Mouse (Mus musculus) lung, adult 2 months (tissue): ENCODE data around the gene Il4i1. TPM values are rescaled to one million over a fixed set of nuclear protein-coding genes. Genes with fewer than 3 reads are reported as not detected.

Experiments used
- DNase-seq: peaks from one replicate; pipeline ENCODE4 v3.0.0; 2022
- H3K4me1 ChIP-seq: fragments of 200-500 bp; 2 replicates; pipeline ENCODE4 v1.6.1; 2011; ENCODE audit warnings: low read length; ENCODE audit not compliant: control insufficient read depth, insufficient read depth
- H3K4me3 ChIP-seq: fragments of 200-500 bp; replicated peaks from 2 replicates; pipeline ENCODE3; 2011; ENCODE audit warnings: low read depth, mild to moderate bottlenecking, control low read depth, low read length; ENCODE audit errors: extremely low read depth
- CTCF ChIP-seq: fragments of 200-500 bp; IDR thresholded peaks from 2 replicates; pipeline ENCODE4 v1.5.1; 2011; ENCODE audit warnings: mild to moderate bottlenecking, low read length, control low read depth; ENCODE audit not compliant: insufficient read depth
- POLR2A ChIP-seq: fragments of 200-500 bp; IDR thresholded peaks from 2 replicates; pipeline ENCODE4 v1.6.1; 2011; ENCODE audit warnings: low read depth, mild to moderate bottlenecking, control low read depth, low read length, borderline replicate concordance; ENCODE audit errors: extremely low read depth
- WGBS: fragments of 180-500 bp; shearing (Covaris S2); methylation state at CpG from one replicate; pipeline ENCODE4 v1.1.7; 2018; 5-methylcytosine and 5-hydroxymethylcytosine counted together
- polyA plus RNA-seq: library from polyadenylated mRNA; depleted of rRNA; stranded (reverse); fragments of >200 nt; gene quantifications from 2 replicates; pipeline ENCODE4 v1.2.3, GENCODE M21; 2012

The Il4i1 gene
- polyA plus RNA-seq, 1 experiment = 7.6 TPM

- H3K4me1 ChIP-seq = no peaks in the 10 kb centered on the region
- TF ChIP-seq POLR2A (no peak), CTCF (no peak)
- DNase-seq = no peak
- WGBS = 70% methylated on average over 2 of the region's 2 CpGs
- no peak overlapping the region for H3K4me3 ChIP-seq
Measured at GRCm38 (mm10) chr7:44808927-44809326, 7.3 kb upstream of the Il4i1 start.

- 87% methylated on average over 3 of the region's 3 CpGs for WGBS
- no peak for TF ChIP-seq CTCF
- TF ChIP-seq POLR2A = no peak
- no peak for DNase-seq
- no peaks in the 10 kb centered on the region for H3K4me1 ChIP-seq
- no peak overlapping the region for H3K4me3 ChIP-seq
Measured at GRCm38 (mm10) chr7:44809466-44809865, 6.7 kb upstream of the Il4i1 start.

- DNase-seq = no peak
- WGBS = 75% methylated on average over 4 of the region's 4 CpGs
- TF ChIP-seq POLR2A = no peak
- TF ChIP-seq CTCF = no peak
- no peak overlapping the region for H3K4me3 ChIP-seq
- peaks cover 3% of the 10 kb centered on the region; the same call in 1 of the 2 replicates for H3K4me1 ChIP-seq
Measured at GRCm38 (mm10) chr7:44810365-44810764, 5.8 kb upstream of the Il4i1 start.

GRCm38 (mm10) chr7:44810819-44811557 lies 5.2 kb upstream of the Il4i1 start:
- Histone ChIP-seq H3K4me3 (no peak overlapping the region), H3K4me1 (peaks cover 3% of the 10 kb centered on the region; the same call in 1 of the 2 replicates)
- TF ChIP-seq POLR2A = no peak
- no peak for TF ChIP-seq CTCF
- DNase-seq = no peak
- 86% methylated on average over 7 of the region's 7 CpGs for WGBS

GRCm38 (mm10) chr7:44812651-44813325 lies 3.4 kb upstream of the Il4i1 start:
- no peak overlapping the region for H3K4me3 ChIP-seq
- no peak for DNase-seq
- TF ChIP-seq POLR2A (no peak), CTCF (no peak)
- peaks cover 9% of the 10 kb centered on the region for H3K4me1 ChIP-seq
- WGBS = 87% methylated on average over 20 of the region's 20 CpGs

GRCm38 (mm10) chr7:44813985-44814384 lies 2.2 kb upstream of the Il4i1 start:
- no peak for TF ChIP-seq CTCF
- TF ChIP-seq POLR2A = no peak
- 88% methylated on average over 3 of the region's 3 CpGs for WGBS
- H3K4me1 ChIP-seq = peaks cover 12% of the 10 kb centered on the region
- DNase-seq = no peak
- H3K4me3 ChIP-seq = no peak overlapping the region

- Histone ChIP-seq H3K4me3 (no peak overlapping the region), H3K4me1 (peaks cover 12% of the 10 kb centered on the region)
- no peak for TF ChIP-seq POLR2A
- no peak for TF ChIP-seq CTCF
- 88% methylated on average over 4 of the region's 4 CpGs for WGBS
- DNase-seq = no peak
Measured at GRCm38 (mm10) chr7:44814423-44814822, 1.8 kb upstream of the Il4i1 start.

- TF ChIP-seq POLR2A (no peak), CTCF (no peak)
- no peak for DNase-seq
- Histone ChIP-seq H3K4me3 (peak overlapping the region; percentile 89), H3K4me1 (peaks cover 15% of the 10 kb centered on the region)
- WGBS = 35% methylated on average over 14 of the region's 14 CpGs
Measured at GRCm38 (mm10) chr7:44814952-44815553, 1.1 kb upstream of the Il4i1 start.

GRCm38 (mm10) chr7:44816470-44817021 lies 359 bp downstream of the Il4i1 start, which contains the start of gene Atf5:
Gene Atf5 (minus strand): TSS chr7:44816658.
- no peak for TF ChIP-seq POLR2A
- TF ChIP-seq CTCF = no peak
- peaks cover 18% of the 10 kb centered on the region for H3K4me1 ChIP-seq
- WGBS = under 1% methylated on average over 54 of the region's 57 CpGs
- H3K4me3 ChIP-seq = peak within 1 kb of the TSS; percentile 89
- DNase-seq = peak; percentile 64

- H3K4me3 ChIP-seq = no peak overlapping the region
- TF ChIP-seq CTCF (no peak), POLR2A (no peak)
- 18% methylated on average over 3 of the region's 3 CpGs for WGBS
- DNase-seq = no peak
- peaks cover 18% of the 10 kb centered on the region for H3K4me1 ChIP-seq
Measured at GRCm38 (mm10) chr7:44817441-44817840, 1.3 kb downstream of the Il4i1 start.
